Mouse (Mus musculus) spleen, embryonic (tissue): ENCODE results near the gene Tctn3.
"Not testable (repeated sequence)": the region's sequence is repeated elsewhere in the genome, so short reads cannot be mapped to it uniquely, and the experiment has no call there.

Experiments used
- CTCF ChIA-PET: fragments of 350-600 bp; sonication (Branson Sonifier 250); formaldehyde crosslinking; loops from one replicate; lab custom pipeline; 2022; lab: Charles Lee

Tctn3 gene

DNA sequence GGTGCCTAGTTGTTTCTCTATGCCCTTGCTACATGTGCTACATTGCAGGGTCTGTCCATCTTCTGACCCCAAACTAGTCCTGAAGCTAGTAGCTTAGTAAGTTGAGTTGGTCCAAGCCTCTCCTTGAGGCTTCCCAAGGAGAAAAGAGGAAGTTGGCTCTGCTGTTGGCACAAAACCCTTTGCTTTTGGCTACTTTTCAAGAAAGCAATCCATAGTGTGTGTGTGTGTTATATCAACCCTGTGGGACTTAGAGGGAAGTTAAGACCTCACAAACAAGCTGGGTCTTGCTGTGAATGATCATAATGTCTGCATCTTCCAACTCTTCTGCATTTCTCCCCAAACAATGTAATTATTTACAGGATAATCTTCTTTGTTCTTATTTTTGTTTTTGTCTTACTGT is 16.9 kb upstream of the Tctn3 start:
- CTCF ChIA-PET = no interaction called here

DNA sequence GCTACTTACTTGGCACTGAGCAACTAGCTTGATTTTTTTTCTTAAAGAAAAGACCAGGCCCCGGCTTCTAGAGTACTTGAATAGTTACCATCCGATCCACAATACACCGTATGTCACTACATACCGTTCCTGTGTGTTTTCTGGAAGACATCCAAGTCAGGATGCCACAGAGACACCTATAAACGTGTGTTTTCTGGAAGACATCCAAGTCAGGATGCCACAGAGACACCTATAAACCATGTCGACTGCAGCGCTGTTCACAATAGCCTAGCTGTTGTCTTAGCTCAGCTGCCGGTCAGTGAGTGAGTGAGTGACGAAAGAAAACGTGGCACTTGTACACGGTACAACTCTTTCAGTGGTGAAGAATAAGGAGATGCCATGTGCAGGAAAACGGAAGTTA is 13.9 kb upstream of the Tctn3 start:
- CTCF ChIA-PET = interaction anchor here (0.5 to 0.7 kb wide), 2 partner anchors 14 to 33 kb away, joined by 4 to 7 read pairs; no protein-coding TSS in a partner anchor

DNA sequence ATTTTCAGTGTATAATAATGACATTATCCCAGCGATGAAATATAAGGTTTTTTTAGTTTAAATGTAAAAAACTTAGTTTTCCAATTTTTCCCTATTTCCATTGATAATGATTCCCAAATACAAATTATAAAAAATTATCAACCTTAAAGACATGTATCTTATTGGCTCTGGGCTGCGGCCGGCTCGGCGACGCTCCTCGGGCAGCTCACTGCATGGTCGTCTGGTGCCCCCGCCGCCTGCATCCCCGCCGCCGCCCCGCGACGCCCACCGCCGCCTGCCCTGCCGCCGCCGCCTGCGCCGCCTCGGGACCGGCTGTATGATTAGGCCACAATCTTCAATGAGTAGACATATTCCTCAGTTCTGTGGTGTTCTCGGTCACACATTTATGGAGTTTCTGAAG is 9.6 kb upstream of the Tctn3 start:
- CTCF ChIA-PET = not testable (repeated sequence)

DNA sequence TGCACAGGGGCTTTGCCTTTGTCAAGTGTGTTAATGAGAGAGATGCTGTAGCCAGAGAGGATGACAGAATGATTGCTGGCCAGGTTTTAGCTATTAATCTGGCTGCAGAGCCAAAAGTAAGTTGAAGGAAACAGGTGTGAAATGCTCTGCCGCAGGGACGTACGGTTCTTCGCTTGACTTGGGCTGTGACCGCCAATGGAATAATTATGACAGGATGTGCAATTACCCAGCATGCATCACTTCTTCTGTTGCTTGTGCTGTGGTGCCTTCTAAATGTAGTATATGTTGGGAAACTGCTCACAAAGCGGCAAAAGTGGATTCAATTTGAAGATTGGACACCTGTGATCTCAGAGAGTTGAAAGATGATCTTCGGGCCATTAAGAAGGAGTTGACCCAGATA is 4.0 kb upstream of the Tctn3 start:
- CTCF ChIA-PET = no interaction called here

DNA sequence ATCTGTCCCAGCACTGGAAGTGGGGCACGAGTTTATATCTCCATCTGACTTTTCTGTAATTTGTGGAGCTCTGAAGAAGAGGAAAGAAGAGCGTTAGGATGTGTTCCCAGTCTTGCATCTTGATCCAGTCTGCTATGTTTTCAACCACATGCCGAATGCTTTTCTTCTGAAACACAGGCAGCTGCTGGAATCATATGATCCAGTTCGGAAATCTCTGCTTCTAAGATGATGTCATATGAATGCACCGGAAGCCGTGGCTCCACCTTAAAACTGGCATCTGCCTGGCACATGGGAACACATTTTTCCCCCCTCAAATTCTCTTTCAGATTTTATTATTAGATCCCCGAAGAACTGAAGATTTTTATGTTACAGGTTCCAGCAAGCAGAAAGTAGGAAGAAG is 2.8 kb upstream of the Tctn3 start:
- CTCF ChIA-PET = interaction anchor here (0.5 kb wide), 1 partner anchor 377 kb away, joined by 3 read pairs; no protein-coding TSS in a partner anchor

DNA sequence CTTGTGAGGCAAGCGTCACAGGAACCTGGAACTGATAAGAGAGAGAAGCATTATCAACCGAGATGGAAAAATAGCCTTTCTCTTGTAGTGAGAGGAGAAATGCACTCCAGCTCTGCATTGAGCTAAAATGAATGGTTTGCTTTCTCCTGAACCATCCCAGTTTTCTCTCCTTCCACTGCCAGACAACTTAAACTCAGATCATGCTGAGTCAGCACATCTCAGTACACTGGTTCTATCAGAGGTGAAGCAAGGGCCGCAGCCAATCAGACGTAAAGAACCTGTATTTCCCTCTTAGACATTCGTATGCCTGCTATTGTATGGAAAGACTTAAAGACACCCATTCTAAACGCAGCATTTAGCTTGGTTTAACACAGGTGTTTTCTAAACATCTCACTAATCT is 4.4 kb downstream of the Tctn3 start:
- CTCF ChIA-PET = no interaction called here

DNA sequence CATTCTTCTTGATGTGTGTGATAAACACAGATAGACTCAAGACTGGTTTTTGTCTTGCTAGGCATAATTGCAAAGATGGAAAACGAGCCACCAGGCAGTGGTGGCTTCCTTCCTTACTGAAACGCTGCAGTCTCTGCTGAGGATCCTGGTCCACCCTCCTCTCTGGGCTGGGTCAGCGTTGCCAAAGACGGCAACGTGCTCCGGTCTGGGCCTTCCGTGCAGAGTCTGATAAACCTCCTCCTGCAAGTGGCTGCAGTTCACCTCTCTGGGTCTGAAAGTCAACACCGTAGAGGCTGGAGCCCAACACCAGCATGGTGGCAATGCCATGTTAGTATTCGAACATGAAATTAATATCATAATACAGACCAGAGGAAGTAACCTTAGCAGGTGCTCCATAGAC is 6.8 kb downstream of the Tctn3 start:
- CTCF ChIA-PET = no interaction called here

DNA sequence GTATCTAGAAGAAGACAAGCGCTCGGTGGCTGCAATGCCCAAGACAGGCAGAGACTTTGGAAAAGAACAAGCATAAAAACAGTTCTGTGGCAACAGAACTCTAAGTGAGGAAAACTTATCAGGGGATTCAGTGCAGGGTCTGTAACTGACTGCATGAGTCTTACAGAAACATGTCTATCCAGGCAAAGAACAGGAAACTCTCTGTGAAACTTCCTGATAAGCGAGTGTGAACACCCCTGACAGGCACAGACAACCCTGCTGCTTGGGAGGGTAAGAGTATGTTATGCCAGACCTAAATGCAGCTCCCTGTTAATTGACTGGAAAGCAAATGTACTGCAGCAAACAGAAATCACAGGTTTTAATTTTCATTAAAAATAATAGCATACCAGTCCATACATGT is 10.2 kb downstream of the Tctn3 start:
- CTCF ChIA-PET = no interaction called here

DNA sequence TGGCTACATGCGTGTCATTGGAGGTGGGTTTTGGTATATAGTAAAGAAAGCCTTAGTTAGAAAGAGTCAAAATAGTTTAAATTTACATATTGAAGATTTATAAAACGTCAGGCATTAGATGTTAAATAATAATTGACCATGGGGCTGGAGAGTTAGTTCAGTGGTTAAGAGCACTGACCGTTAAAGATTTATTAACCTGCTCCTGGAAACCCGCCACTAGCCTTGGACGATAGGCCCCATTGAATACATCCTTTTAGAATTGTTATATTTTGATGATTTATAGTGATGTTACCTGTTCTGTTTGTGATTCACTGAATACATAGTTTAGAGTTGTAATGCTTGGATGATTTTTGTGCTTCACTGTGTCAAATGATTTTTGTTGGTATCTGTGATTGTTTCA is 11.2 kb downstream of the Tctn3 start:
- CTCF ChIA-PET = not testable (repeated sequence)

DNA sequence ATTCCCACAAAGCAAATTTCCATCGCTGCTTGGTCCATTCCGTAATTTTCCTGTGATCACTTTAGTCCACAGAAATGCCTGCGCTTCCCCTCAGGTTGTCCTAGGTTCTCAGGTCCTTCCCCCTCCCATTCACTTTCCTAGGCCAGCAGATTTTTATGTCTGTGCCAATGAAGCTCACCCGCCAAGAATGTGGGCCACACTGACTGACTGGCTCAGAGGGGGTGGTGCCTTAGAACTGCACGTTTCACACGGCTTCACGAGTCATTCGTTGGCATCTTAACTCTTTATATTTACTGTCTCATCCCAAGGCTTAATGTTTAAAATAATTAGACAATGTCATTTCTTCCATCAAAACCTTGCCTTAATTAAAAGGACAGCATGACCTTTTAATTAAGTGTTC is 16.2 kb downstream of the Tctn3 start:
- CTCF ChIA-PET = no interaction called here

DNA sequence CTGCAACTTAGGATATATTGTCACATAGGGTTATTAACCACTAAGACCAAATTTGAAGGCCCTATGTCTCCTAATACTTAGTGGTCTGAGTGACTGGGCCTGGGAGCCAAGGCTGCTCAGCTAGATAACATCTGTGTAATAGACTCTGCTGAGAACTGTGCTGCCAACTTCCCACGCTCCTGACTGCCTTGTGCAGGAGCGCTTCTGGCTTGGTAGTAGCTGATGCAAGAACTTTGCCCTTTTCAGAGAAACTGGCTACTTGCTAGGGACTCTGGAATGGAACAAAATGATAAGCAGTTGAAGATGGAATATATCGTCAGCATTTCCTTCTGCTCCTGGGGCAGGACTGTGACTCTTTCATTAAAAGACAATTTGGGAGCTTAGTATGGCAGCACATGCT is 16.8 kb downstream of the Tctn3 start:
- CTCF ChIA-PET = no interaction called here

DNA sequence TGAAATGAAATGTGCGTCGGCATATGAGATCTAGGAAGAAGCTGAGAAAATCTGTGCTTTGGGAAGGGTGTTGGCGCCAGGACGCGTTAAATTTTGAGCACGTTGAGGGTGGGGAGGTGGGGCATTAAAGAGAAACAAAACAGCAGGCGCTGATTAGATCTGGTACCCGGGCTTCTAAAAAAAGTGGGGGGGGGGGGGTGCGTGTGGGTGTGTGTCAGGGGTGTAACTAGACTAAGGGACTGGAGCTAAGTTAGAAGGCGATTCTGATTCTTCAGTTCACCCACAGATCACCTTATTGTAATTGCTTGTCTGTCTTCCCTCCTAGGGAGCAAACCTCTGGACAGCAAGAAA is 22.5 kb downstream of the Tctn3 start:
- CTCF ChIA-PET = interaction anchor here (0.5 to 0.8 kb wide), 5 partner anchors 22 to 399 kb away, joined by 4 to 8 read pairs (median 4); partner anchors contain the start of genes Entpd1 and Tctn3

DNA sequence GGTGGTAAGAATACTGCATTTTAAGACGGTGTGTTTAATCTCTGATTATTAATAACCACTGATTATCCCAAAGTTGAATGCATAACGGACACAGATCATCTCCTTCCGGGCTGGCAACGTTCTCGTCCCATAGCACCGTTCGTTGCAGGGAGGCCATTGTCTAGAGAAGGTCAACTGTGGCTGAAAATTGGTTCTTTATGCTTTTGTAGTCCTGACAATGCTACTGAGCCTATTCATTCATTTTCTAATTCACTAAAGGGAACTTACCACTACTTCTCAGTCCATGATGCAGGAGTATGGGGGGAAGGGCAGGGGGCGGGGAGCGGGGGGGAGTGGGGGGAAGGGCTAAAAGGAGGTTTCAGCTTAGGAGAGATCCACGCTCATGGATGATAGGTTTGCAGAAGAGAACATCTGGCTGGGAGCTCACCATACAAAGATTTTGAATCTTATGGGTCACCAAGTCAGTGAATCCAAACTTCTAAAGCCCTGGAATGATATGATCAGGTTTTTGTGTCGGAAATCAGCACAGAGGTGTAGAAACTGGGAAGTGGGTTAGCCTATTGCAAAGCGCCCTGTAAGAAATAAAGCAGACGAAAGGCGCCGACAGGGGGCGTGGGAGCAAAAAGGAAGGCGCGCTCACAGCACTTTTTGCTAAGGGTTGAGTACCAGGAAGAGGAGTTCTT is 23.0 kb downstream of the Tctn3 start:
- CTCF ChIA-PET = interaction anchor here (0.5 to 0.8 kb wide), 4 partner anchors 23 to 400 kb away, joined by 3 to 6 read pairs (median 4); partner anchors contain the start of genes Entpd1 and Tctn3

DNA sequence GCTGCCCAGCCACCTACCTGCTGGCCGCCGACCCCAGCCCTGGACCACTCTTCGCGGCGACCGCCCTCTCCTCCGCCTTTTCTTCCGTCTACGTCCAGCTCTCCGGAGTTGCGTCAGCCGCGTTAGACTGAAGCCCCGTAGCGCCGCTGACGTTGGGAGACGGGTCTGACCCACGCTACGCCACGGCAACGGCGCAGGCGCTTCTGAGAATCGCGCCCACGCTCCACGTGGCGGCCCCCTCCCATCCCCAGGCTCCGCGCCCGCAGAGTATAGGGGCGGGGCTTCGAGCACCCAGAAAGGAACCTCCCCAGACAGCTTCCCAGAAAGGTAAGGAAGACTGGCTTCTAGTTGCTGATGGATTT is 23.8 kb downstream of the Tctn3 start, which contains the start of gene Aldh18a1:
TSS of gene Aldh18a1 (minus strand) at position 171 of the 362 bp plus-strand sequence.
- CTCF ChIA-PET = no interaction called here

DNA sequence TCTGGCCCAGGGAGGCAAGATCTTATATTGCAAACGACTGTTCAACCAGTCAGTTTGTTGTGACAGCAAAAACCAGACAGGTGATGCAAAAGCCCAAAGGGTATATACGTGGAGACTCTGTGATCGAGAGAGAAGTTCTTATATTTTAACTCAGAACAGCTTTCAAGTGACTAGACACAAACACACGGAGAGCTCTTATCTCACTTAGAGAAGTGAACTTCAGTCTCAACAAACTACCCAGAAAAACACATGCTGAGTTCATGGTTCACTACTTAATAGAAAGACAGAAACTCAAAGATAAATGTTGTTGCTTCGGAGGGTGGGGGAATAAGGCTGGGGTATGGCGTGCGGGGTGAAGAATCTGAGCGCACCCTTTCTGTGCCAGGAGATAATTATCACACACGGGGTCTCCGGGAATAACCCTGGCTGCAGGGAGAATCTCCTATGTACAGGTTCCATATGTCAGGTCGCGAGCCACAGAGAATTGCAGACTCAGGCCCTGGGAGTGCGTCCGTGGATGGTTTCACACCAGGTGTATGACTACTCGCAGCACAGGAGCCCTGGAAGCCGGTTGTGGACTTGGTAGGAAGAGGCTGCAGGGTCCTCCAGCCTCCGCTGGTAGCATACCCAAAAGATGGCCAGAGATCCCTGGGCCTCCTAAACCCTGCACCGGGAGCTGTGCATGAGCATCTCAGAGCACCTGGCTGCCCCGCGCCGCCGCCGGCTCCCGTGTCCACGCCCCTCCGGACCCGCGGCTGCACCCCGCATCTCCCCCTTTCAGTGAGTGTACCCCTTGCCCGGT is 24.3 kb downstream of the Tctn3 start:
- CTCF ChIA-PET = no interaction called here

DNA sequence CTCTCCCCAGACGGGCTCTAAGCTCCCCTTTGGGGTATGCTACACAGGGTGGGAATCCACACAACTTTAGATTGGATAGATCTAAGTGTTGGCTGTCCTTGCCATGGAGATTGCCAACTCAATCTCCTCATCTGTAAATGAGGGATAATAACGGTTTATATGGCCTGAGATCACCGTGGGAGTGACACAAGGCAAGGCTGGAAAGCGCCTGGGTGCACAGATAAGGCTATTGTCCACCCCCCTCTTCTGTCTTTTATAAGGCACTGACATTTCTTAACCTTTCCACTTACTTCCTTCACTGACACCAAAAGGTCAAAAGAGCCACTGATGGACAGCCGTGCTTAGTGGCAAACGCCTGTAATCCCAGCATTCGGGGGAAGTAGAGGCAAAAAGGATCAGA is 25.1 kb downstream of the Tctn3 start:
- CTCF ChIA-PET = no interaction called here

DNA sequence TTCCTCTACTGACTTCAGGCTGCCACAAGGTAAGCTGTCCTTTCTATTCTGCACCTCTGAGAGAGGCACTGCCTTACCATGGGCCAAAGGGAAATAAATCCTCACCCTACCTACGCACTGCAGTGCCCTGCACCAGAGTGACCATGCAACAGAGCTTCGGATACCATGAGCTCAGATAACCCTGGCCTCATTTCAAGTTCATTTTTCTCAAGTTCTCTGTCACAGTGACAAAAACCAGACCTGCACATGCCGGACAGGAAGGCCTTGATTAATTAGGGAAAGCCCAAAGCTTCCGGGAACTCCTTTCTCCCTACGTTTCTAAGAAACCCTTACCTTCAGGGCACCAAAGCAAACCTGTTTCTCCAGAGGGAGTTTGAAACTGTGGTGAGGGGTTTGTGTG is 30.4 kb downstream of the Tctn3 start:
- CTCF ChIA-PET = no interaction called here

DNA sequence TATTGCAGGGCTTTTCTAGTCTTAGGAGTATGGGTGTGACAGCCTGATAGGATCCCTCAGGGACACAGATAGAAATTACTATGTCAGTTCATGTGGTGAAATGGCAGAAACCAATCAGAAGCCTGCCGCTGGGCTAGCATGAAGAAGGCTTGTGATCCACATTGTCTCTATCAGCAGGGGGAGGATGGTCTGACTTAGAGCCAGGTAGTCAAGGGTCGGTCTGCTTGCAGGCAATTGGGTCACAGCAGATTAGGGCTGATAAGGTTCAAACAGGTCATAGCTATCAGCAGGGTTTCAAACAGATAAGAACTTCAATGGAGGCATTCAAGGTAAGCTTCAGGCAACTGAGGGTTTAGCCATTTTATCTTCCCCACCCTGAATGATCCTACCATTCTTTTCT is 31.1 kb downstream of the Tctn3 start:
- CTCF ChIA-PET = no interaction called here

DNA sequence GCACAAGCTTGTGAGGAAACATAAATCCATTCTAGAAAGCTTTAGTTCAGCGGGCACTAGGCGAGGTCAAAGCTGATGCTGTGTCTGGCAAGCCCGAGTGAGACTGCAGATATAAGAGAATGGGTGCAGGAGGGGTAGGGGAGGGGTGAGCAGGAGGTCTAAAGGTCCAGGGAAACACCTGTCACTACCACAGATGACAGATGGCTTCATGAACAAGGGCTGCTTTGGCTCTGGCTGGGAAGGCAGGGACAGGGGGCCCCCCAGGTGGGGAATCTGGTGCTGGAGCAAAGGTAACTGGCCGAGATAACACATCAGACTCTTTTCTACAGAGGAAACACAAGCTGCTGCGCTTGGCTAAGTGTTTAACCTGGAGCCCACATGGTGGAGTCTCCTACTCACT is 36.6 kb downstream of the Tctn3 start:
- CTCF ChIA-PET = no interaction called here

DNA sequence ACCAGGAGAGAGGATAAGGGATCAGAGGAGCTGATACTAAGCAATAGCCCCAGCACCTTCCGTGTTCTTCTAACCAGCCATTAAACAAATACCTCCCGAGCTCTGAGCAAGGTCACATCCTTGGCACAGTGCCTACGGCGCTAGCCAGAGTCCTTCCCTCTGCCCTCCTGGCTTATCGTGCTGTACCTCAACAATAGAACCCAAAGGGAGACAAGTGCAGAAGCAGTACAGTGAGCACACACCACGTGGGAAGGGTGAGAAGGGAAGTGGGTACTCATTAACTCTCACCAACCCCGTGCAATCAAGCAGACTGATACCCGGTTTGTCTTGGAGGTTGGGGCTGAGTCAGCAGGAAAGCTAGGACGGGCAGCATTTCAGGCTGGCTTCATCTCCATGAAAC is 41.3 kb downstream of the Tctn3 start:
- CTCF ChIA-PET = no interaction called here

DNA sequence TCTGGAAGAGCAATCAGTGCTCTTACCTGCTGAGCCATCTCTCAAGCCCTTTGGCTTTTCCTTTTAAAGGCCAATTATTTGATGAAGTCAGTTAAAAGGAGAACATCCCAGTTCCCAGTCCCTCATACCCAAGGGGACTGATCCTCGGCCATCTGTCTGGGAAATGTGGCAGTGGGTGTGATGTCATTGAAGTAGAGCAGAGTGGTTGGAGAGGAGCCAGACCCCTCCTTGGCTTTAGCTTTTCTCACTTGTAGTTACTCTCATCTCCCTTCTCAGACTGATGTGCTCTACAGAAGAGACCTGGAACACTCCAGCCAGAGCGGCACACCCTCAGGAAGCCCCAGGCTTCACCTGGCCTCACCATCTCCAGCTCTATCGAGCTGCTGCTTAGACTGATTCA is 44.4 kb downstream of the Tctn3 start:
- CTCF ChIA-PET = no interaction called here

DNA sequence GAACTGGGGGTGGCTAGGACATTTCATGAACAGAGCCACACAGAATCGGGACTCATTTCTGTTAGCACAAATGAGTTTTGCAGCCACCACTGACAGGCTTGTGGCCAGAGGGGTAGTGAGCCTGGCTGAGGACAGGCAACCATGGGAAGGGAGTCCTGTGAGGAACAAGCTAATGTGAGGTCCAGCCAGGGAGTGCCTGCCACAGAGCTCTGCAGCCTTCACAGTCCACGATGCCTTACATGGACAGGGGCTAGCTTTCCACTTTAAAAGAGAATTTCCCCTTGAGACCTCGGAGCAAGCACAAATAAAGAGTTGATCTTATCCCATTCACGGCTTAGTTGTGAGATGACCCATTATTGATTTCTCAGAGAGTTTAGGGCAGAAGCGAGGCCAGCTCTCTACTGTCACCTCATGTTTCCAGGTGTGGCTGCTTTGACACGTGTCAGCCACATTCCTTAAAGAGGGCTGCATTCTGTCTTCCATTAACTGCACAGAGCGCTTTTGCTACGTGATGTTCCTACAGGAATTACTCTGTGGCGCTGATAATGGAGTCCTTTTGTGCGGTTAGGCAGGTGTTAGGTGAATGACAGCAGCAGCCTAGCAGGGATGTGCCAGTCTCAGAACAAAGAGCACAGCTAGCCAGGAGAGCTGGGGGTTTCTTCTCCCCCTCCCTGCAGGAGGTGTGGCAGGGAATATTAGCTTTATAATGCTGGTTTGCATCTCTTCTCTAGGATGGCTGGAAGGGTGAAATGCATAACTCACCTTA is 48.0 kb downstream of the Tctn3 start:
- CTCF ChIA-PET = no interaction called here
